Mouse (Mus musculus): Measurements from ENCODE around the gene Ttll9.

DNA sequence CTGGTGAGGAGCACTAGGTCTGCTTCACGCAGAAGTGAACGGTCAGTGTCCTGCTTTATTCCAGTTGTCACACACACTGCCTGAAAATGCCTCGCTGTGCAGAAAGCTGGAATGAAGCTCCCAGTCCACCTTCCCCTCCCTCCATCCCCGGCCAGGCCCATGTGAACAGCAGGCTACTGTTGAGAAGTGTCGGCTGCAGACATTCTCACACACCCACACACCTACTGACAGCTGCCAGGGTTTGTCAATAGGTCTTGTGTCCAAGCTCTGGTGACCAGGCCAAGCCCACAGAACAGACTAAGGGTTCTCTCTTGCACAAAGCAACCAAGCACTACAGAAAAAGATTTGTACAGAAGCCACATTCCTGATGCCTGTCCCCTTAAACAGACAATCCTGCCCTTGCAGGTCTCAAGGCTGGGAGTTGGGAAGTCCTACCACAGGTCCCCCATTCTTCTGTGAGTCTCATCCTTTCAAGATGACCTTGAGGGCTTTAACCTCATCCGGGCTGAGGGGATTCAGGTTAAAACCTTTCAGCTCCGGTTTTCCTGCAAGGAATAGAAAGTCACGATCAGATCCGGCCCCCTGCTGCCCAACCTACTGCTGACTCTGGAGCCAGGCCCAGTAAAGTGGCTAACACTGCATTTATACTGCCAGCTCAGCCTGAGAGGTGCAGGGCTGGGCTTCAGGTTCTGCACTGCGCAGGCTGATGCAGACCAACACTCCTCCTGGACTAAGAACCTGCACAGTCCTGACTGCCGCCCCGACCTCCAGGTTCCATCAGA lies 47.1 kb downstream of the Ttll9 start:
- TF ChIP-seq POLR2A (IDR thresholded peaks at IDR 0.05; ENCODE audit: borderline replicate concordance, extremely low read depth, low read depth, low read length): no peak
- TF ChIP-seq CTCF (IDR thresholded peaks at IDR 0.05; ENCODE audit: insufficient read depth, low read length): no peak
